Mouse (Mus musculus): ENCODE results near the gene Exoc4.

Gene Exoc4

GRCm38 (mm10) chr6:33681778-33682640, 433.1 kb downstream of the Exoc4 start:
- peak; percentile 37 to 38 for DNase-seq

GRCm38 (mm10) chr6:33683533-33683932, 434.6 kb downstream of the Exoc4 start:
- DNase-seq = no peak

GRCm38 (mm10) chr6:33685321-33685720, 436.4 kb downstream of the Exoc4 start:
- DNase-seq = no peak

- DNase-seq = no peak
These were observed 441.7 kb downstream of the Exoc4 start for GRCm38 (mm10) chr6:33690601-33691000.

- DNase-seq = no peak
These were observed 448.1 kb downstream of the Exoc4 start for GRCm38 (mm10) chr6:33696976-33697375.

GRCm38 (mm10) chr6:33708907-33709306, 460.0 kb downstream of the Exoc4 start:
- DNase-seq = no peak

- no peak for DNase-seq
These were observed 460.5 kb downstream of the Exoc4 start for GRCm38 (mm10) chr6:33709340-33709739.

- no peak for DNase-seq
These were observed 462.9 kb downstream of the Exoc4 start for GRCm38 (mm10) chr6:33711742-33712141.

- no peak for DNase-seq
These were observed 463.7 kb downstream of the Exoc4 start for GRCm38 (mm10) chr6:33712540-33713118.

GRCm38 (mm10) chr6:33716254-33716965, 467.5 kb downstream of the Exoc4 start:
- DNase-seq = no peak

- DNase-seq = no peak
These were observed 472.3 kb downstream of the Exoc4 start for GRCm38 (mm10) chr6:33721166-33721565.

- no peak for DNase-seq
These were observed 473.9 kb downstream of the Exoc4 start for GRCm38 (mm10) chr6:33722811-33723210.

GRCm38 (mm10) chr6:33724596-33724995, 475.7 kb downstream of the Exoc4 start:
- DNase-seq = no peak

- peak in 1 of 2 experiments; percentile 34 for DNase-seq
These were observed 478.4 kb downstream of the Exoc4 start for GRCm38 (mm10) chr6:33727271-33727670.

GRCm38 (mm10) chr6:33732214-33732613, 483.3 kb downstream of the Exoc4 start:
- no peak for DNase-seq

GRCm38 (mm10) chr6:33733602-33734001, 484.7 kb downstream of the Exoc4 start:
- no peak for DNase-seq

- DNase-seq = no peak
These were observed 485.1 kb downstream of the Exoc4 start for GRCm38 (mm10) chr6:33734032-33734431.

GRCm38 (mm10) chr6:33738857-33739291, 490.0 kb downstream of the Exoc4 start:
- no peak for DNase-seq

GRCm38 (mm10) chr6:33739304-33739703, 490.4 kb downstream of the Exoc4 start:
- DNase-seq = no peak

- no peak for DNase-seq
These were observed 507.1 kb downstream of the Exoc4 start for GRCm38 (mm10) chr6:33755976-33756375.

- no peak for DNase-seq
These were observed 512.7 kb downstream of the Exoc4 start for GRCm38 (mm10) chr6:33761557-33761956.

- no peak for DNase-seq
These were observed 514.4 kb downstream of the Exoc4 start for GRCm38 (mm10) chr6:33763245-33763644.

- no peak for DNase-seq
These were observed 515.1 kb downstream of the Exoc4 start for GRCm38 (mm10) chr6:33763970-33764369.

GRCm38 (mm10) chr6:33769251-33769650, 520.4 kb downstream of the Exoc4 start:
- no peak for DNase-seq
